Mouse (Mus musculus) cerebellum, postnatal 14 days (tissue): ENCODE measurements at regions not wholly inside any gene's neighbourhood (a gene's known extent, or its start where the extent isn't known, plus 50 kb on each side); places are given as distances from the start of the nearest gene placed in this dataset.

Source experiments
- DNase-seq, 2 experiments: peaks; one replicate each; pipeline ENCODE4 v3.0.0; 2021; ENCODE audit warnings: mixed read lengths in 2 of 2

- DNase-seq = no peak
These were observed 642.3 kb downstream of the Actrt1 start for GRCm38 (mm10) chrX:46971116-46971515.

- DNase-seq = no peak
These were observed 670.2 kb downstream of the Actrt1 start for GRCm38 (mm10) chrX:46998961-46999360.

GRCm38 (mm10) chrX:47009476-47009875, 680.7 kb downstream of the Actrt1 start:
- no peak for DNase-seq

GRCm38 (mm10) chrX:47010087-47010486, 681.3 kb downstream of the Actrt1 start:
- no peak for DNase-seq

GRCm38 (mm10) chrX:47029777-47030176, 701.0 kb downstream of the Actrt1 start:
- no peak for DNase-seq

GRCm38 (mm10) chrX:47068476-47068875, 739.7 kb downstream of the Actrt1 start:
- DNase-seq = peak; percentile 33 to 45
